Mouse (Mus musculus) olfactory bulb, adult 2 months (tissue): Measurements from ENCODE around the gene Klhl36. TPM values are rescaled to one million over a fixed set of nuclear protein-coding genes. Genes with fewer than 3 reads are reported as not detected.
A peak's percentile ranks its signal among the peaks of the same experiment; 100 is the strongest.

Experiments used
- H3K27ac ChIP-seq: fragments of 200-500 bp; 2 replicates; pipeline ENCODE4 v1.5.1; 2012; ENCODE audit warnings: low read depth, low read length; ENCODE audit not compliant: insufficient read depth
- H3K4me1 ChIP-seq: fragments of 200-500 bp; 2 replicates; pipeline ENCODE4 v1.6.1; 2012; ENCODE audit warnings: low read length; ENCODE audit not compliant: control insufficient read depth, insufficient read depth
- H3K4me3 ChIP-seq: fragments of 200-500 bp; 2 replicates; pipeline ENCODE4 v1.5.1; 2012; ENCODE audit warnings: mild to moderate bottlenecking, low read depth, low read length, moderate library complexity; ENCODE audit not compliant: insufficient read depth
- CTCF ChIP-seq: fragments of 200-500 bp; IDR thresholded peaks from 2 replicates; pipeline ENCODE4 v1.5.1; 2012; ENCODE audit warnings: low read depth, mild to moderate bottlenecking, low read length, moderate library complexity; ENCODE audit not compliant: insufficient read depth
- POLR2A ChIP-seq: fragments of 200-500 bp; IDR thresholded peaks from 2 replicates; pipeline ENCODE4 v1.6.1; 2012; ENCODE audit warnings: mild to moderate bottlenecking, low read depth, low read length, moderate library complexity; ENCODE audit not compliant: insufficient read depth
- whole genome bisulfite sequencing: fragments of 180-500 bp; shearing (Covaris S2); methylation state at CpG from one replicate; pipeline ENCODE4 v1.1.7; 2018; 5-methylcytosine and 5-hydroxymethylcytosine counted together
- polyA plus RNA-seq: library from polyadenylated mRNA; stranded (reverse); fragments of >200 nt; gene quantifications from 2 replicates; pipeline ENCODE4 v1.2.4, GENCODE M21; 2012; ENCODE audit warnings: low replicate concordance; ENCODE audit not compliant: missing spikeins, insufficient read depth, insufficient read length

Gene Klhl36
- polyA plus RNA-seq, 1 experiment = not detected

DNA sequence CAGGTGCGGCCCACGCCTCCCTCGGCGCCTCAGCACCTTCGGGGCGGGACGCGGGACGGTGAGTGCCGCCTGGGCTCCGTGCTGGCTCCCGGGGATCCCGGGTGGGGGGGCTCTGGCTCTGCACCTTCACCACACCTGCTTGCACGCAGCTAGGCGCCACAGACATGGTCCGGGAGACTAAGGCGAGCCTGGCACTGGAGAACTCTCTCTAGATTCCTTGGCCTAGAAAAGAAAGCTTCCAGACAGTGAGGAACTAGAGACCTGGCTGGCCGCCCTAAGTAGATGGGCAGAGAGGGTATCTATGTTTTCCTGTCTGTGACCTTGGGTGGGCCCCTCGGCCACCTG lies 296 bp downstream of the Klhl36 start:
- Histone ChIP-seq H3K4me3 (peak overlapping the region; percentile 91), H3K27ac (no peak overlapping the region), H3K4me1 (peaks cover 10% of the 10 kb centered on the region)
- 0% methylated on average over 19 of the region's 19 CpGs for WGBS
- TF ChIP-seq CTCF = no peak
- TF ChIP-seq POLR2A = no peak; the same call in none of the 2 replicates

DNA sequence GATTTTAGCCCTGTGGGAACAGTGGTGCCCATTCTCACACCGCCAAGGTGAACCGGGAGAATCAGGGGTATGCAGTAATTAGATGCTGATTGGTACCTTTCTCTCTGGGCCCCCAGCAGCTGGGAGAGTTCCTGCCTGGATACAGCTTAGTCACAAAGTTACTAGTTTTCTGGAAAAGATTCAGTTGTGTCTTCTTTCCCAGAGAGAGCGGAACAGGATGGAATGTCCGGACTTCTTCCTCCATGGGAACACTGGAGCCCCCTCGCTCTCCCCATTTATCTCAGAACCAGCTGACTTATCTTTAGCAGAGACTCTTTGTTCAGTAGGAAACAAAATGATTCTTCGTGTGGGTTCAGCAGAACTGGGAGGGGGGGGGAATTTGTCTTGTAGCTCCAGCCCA lies 683 bp downstream of the Klhl36 start:
- Histone ChIP-seq H3K27ac (no peak overlapping the region), H3K4me3 (peak overlapping the region; percentile 91), H3K4me1 (peaks cover 10% of the 10 kb centered on the region)
- TF ChIP-seq POLR2A = no peak
- no peak for TF ChIP-seq CTCF
- WGBS = 11% methylated on average over 6 of the region's 6 CpGs

DNA sequence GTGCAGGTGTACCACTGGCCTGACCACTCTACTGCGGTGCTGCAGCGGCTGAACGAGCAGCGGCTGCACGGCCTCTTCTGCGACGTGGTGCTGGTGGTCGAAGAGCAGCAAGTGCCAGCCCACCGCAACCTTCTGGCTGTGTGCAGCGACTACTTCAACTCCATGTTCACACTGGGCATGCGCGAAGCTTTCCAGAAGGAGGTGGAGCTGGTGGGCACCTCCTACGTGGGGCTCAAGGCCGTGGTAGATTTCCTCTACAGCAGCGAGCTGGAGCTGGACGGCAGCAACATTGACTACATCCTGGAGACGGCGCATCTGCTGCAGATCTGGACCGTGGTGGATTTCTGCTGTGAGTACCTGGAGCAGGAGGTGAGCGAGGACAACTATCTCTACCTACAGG lies 7.5 kb downstream of the Klhl36 start:
- H3K27ac ChIP-seq = no peak overlapping the region
- H3K4me3 ChIP-seq = no peak overlapping the region
- no peak for TF ChIP-seq POLR2A
- no peak for TF ChIP-seq CTCF
- no peaks in the 10 kb centered on the region for H3K4me1 ChIP-seq
- WGBS = 87% methylated on average over 20 of the region's 20 CpGs

DNA sequence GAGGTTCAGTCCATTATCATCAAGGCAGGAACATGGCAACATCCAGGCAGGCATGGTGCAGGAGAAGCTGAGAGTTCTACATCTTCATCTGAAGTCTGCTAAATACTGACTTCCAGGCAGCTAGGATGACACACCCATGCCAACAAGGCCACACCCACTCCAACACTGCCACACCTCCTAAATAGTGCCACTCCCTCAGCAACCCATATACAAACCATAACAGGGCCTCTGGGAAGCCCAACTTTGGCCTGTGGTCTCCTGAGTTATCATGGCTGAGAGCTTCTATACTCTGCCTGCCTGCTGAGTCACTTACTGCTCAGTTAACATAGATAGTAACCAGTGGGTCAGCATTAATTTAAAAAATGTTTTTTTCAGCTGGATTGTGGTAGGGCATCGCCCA lies 11.1 kb downstream of the Klhl36 start:
- no peak for TF ChIP-seq CTCF
- no peak for TF ChIP-seq POLR2A
- H3K27ac ChIP-seq = no peak overlapping the region

DNA sequence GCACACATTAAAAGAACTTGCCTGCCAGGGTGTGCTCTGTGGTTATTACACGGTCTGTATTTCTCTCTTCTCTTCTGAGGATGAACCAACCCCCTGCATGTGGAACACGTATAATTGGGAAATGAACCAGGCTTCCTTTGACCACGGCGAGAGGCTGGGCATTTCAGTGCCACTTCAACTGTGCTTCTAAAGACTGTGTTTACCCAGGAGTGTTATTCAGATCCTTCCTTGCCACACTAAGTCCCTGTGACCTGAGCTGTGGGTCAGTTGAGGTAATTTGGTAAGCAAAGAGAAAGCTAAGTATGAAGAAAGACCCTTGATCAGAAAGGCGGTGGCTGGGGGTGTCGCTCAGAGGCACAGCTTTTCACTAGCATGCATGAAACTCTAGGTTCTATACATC lies 19.2 kb downstream of the Klhl36 start:
- H3K4me3 ChIP-seq = no peak overlapping the region
- no peak overlapping the region for H3K27ac ChIP-seq
- TF ChIP-seq POLR2A (no peak), CTCF (no peak)
- 72% methylated on average over 6 of the region's 6 CpGs for WGBS
- H3K4me1 ChIP-seq = peaks cover 8% of the 10 kb centered on the region

More for the DNA sequence above, 11.1 kb downstream of the Klhl36 start:
- H3K4me1 ChIP-seq = no peaks in the 10 kb centered on the region
- H3K4me3 ChIP-seq = no peak overlapping the region
- WGBS = 97% methylated on average over 1 of the region's 1 CpGs

DNA sequence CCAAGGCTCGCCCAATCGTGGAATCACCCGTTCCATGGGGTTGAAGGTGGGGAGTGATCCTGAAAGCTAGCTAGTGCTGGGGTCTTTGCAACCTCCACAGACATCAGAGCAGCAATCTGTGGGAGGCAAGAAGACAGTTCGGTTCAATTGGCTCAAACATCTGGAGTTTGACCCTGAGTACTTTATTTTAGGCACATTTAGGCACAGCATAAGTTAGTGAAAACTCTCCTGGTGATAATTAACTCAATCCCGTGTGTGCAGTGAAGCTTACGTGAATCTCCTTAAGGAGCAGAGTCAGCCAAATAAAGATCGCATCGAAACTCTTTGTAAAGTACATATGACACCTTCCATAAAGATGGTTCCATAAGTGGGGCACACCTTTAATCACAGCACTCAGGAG lies 19.9 kb downstream of the Klhl36 start:
- Histone ChIP-seq H3K27ac (no peak overlapping the region), H3K4me1 (peaks cover 8% of the 10 kb centered on the region), H3K4me3 (no peak overlapping the region)
- WGBS = 85% methylated on average over 8 of the region's 8 CpGs
- no peak for TF ChIP-seq POLR2A
- TF ChIP-seq CTCF = no peak

DNA sequence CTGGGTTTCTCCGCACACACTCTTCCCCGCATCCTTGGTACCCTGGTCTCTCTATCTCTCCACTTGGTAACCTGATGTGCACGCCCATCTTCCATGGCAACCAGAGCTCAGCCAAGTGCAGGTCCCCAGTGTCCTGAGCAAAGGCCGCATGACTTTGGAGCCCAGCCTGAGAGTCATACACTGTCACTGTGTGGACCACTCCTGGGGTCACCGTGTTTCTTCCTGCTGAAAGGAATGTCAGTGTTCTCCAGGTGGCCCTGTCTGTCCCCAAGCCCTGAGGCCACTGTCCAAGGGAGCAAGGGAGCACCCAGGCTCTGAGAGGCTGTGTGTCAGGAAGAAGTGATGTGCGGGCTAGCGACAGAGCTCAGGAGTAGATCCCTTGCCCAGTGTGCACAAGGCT lies 21.2 kb downstream of the Klhl36 start:
- no peak for TF ChIP-seq CTCF
- TF ChIP-seq POLR2A = no peak
- peaks cover 8% of the 10 kb centered on the region for H3K4me1 ChIP-seq
- no peak overlapping the region for H3K4me3 ChIP-seq
- H3K27ac ChIP-seq = no peak overlapping the region
- 96% methylated on average over 7 of the region's 7 CpGs for WGBS

DNA sequence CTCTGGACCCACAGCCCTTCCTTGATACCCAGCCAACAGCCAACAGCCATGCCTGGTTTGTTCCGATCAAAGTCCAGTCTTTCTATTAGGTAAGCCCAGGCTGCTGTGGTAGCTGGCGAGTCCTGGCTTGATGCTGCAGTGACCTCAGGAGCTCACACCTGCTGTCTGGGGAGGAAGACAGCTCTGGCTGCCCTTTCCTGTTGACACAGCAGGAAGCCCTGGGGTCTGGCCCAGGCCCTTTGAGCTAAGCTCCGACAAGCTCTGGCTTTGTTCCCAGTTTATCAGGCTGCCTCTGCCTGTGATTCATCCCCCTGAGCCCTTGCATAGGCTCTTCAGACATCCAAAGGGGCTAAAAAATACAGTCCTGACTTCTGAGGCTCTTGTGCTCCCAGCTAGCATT lies 23.5 kb downstream of the Klhl36 start:
- Histone ChIP-seq H3K4me1 (peaks cover 11% of the 10 kb centered on the region), H3K27ac (no peak overlapping the region), H3K4me3 (no peak overlapping the region)
- WGBS = 24% methylated on average over 3 of the region's 3 CpGs
- TF ChIP-seq POLR2A (no peak), CTCF (no peak)

DNA sequence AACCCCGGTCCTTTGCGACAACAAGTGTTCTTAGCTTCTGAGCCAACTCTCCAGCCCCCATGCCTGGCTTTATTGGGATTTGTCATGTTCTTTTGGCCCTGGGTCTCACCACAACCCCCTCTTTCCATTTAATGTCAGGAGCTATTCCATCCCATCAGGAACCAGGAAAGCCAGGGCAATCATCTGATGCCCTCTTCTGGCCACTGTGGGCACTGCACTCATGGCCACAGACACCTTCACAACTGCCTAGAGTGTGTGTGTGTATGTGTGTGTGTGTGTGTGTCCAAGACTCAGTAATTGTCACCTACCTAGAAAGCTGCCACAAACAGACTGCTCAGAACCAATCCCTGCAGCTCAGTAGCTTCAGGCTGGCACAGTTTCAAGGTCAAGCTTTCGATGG lies 25.1 kb downstream of the Klhl36 start:
- 0 out of 2 replicates have a peak, but pooled peaks have one; percentile 22 for TF ChIP-seq CTCF
- TF ChIP-seq POLR2A = no peak
- H3K4me3 ChIP-seq = no peak overlapping the region
- peaks cover 11% of the 10 kb centered on the region for H3K4me1 ChIP-seq
- WGBS = 84% methylated on average over 3 of the region's 3 CpGs
- H3K27ac ChIP-seq = no peak overlapping the region

DNA sequence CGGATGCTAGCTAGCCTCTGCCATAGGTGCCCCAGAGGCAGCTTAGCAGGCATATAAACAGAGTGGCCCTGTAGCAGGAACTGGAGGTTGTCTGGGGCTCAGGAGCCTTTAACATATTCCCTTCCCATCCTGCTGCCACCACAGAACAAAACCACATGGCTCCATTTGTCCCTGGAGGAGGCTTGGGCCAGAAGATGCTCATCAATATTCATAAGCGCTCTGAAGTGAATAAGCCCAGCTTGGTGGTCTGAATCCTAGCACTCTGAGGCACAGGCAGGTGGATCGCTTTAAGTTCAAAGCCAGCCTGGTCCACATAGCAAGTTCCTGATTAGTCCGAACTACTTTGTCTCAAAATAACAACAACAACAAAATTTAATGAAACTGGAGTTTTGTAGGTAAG lies 25.9 kb downstream of the Klhl36 start:
- Histone ChIP-seq H3K4me1 (peaks cover 11% of the 10 kb centered on the region), H3K27ac (no peak overlapping the region), H3K4me3 (no peak overlapping the region)
- no peak for TF ChIP-seq POLR2A
- no peak for TF ChIP-seq CTCF
- WGBS = 62% methylated on average over 4 of the region's 4 CpGs
